Mouse (Mus musculus): Measurements from ENCODE around the gene Hoxc13.

The Hoxc13 gene

DNA sequence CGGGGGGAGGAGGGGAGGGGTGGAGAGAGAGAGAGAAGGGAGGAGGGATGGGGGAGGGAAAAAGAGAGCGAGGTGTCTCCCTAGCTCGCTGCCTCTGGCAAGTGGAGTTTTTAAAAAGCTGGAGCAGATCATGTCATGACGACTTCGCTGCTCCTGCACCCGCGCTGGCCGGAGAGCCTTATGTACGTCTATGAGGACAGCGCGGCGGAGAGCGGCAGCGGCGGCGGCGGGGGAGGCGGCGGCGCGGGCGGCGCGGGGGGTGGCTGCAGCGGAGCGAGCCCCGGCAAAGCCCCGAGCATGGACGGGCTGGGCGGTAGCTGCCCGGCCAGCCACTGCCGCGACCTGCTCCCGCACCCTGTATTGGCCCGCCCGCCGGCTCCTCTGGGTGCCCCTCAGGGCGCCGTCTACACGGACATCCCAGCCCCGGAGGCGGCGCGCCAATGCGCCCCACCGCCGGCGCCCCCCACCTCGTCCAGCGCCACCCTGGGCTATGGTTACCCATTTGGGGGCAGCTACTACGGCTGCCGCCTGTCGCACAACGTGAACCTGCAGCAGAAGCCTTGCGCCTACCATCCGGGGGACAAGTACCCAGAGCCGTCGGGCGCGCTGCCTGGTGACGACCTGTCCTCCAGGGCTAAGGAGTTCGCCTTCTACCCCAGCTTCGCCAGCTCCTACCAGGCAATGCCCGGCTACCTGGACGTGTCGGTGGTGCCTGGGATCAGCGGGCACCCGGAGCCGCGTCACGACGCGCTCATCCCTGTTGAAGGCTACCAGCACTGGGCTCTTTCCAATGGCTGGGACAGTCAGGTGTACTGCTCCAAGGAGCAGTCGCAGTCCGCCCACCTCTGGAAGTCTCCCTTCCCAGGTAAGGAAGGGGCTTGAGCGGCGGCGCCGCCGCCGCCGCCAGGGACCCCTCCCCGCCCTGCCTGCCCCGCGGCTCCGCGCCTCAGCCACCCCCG lies at the start of gene Hoxc13:
TSS of gene Hoxc13 (plus strand) at position 51 of the 959 bp plus-strand sequence.
- no peak for DNase-seq

DNA sequence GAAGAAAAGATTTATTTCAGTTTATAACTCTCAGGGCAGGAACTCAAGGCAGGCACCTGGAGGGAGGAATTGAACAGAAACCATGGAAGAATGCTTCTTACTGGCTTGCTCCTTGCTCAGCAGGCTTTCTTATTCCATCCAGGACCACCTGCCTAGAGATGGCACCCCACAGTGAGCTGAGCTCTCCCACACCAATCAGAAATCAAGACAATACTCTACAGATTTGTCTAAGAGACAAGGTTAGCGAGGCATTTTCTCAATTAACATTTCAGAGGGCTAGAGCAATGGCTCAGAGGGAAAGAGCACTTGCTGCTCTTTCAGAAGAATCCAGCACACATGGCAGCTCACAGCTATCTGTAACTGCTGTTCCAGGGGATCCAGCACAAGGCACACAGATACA lies 35.1 kb upstream of the Hoxc13 start:
- no peak for DNase-seq

DNA sequence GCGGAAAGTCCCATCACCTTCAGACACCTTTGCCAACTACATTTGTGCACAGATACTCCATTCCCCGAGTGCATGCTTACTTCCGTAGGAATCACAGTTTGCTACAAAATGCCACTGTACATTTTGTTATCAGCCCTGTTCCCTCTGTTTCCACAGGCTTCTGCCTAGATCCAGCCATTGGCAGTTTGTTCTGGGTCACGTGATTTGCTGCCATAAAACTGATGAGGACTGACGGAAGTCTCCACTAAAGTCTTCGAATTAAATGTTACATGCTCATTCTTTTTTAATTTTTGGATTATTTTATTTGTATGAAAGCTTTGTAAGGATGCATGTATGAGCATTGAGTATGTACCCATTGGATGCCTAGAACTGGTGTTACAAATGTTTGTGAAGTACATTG lies 25.8 kb upstream of the Hoxc13 start:
- DNase-seq, result no peak

DNA sequence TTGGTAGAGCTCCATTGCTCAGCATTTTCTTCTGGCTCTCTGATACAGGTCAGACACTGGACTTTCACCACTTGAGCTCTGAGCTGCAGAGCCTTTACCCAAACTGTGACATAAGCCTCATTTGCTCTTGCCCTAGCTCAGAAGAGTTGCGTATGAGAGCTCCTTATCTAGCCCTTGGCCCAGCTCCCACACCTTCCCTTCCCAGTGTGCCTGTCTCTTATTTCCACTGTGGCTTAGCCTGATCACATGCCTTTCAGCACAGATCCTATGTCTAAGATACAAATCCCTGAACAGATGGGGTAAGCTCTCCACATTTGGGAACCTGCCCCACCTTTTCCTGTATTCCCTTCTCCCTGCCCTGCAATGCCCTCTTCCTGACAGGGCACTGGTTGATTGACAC lies 16.0 kb upstream of the Hoxc13 start:
- no peak for DNase-seq

DNA sequence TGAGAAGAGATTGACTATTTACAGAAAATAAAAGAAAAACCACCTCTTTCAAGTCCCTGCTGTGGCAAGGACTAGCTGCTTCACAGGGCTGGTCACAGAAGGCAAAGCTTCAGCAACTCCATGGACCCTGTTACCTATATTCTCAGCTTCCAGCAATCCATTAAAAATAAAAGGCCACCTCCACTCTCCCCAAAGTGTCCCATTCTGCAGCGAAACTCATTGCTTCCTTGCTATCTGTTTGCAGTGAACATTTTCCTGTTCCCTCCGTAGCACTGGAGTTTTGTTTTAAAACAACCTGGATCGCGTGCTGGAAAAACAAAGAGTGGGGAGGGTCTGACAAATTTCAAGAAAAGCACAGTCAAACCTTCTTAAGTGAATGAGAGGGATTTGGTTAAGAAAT lies 11.4 kb upstream of the Hoxc13 start:
- DNase-seq, result no peak

DNA sequence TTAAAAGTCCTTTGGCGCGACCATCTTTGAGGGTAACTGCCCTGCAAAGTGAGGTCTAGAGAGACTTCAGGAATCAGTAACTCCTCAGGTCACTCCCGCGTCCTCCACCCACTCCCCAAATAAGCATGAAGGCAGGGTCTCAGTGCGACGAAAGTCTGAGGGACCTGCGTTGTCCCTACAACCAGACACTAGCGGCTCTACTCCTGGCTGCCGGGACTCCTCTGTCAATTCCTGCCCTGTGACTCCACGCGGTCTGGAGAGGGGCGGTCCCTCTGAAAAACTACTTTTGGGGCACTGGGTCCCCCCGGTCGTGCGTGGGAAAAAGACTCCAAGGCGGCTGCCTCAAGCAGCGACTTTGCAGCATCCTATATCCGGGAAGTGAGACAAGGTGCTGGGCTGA lies 10.9 kb upstream of the Hoxc13 start:
- no peak for DNase-seq

DNA sequence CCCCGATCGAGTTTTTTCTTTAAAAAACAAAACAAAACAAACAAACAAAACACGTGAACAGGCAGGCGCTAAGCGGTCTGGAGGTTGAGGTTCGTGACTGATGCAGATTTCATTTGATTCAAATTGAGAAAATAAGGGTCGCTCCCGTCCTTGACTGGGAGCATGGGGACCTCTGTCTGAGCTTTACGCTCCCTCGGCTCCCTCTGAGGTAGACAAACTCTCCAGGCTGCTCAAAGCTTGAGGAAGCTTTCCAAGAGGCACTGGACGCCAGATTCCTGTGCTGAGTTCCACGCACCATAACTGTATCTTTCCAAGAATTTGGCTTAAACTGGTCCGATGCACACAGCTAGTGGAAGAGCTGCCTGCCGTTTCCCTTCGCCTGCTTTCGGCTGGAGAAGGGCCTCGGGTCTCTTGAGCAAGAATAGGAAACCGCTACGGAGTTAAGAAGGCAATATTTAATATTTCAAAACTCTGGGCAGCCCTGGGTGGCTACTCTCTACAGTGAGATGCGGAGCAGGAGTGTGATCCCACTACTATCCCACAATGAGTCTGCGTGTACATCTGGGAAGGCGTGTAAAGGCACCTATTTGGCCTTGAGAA lies 10.3 kb upstream of the Hoxc13 start:
- no peak for DNase-seq

DNA sequence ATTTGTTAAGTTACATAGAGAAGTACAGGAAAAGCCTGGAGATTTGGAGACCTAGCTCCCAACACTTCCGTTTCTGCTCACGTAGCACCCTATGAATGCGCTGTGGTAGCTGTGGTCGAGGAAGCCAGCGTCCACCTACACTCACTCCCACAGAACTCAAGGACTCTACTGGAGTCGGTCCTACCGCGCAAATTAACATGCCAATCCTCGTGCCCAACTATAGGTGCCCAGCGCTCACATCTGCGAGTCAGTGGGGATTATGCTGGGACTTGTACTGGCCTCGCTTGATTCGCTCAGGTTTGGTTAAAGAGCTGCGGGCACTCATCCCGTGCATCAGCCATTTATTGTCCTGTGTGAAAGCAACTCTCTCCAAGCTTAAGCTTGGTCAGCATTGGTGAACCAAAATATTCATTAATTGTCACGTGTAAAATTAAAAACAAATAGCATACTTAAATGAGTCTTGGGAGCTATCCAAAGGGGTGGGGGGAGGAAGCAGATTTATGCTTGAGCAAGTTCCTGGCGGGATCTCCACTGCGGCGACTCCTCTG lies 7.8 kb upstream of the Hoxc13 start:
- no peak for DNase-seq

DNA sequence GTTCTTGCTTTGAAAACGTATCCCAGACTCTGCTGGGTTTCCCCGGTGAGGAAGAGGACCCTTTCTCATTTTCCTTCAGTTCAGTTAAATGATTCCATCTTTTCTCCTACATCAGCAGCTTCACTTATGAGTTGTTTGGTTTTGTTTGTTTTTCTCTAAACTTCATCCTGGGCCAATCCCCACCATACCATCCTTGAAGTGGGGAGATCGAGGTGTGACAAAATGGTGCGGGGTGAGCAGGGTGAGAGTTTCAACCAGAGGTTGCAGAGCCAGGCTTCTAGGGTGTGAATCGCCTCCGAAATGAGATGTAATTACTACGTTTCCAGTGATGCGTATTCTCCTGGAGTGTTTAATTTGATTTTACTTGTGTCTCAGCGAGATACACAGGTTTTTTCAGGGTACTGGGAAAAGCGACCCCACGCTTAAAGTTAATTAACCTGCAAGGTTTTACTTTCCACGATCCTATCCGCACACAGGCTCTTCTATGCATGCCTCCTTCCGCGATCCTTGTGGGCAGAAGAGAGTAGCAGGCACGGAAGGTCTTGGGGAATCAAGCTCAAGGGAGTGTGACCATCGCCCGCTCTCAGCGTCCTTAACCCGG lies 2.8 kb upstream of the Hoxc13 start:
- no peak for DNase-seq

DNA sequence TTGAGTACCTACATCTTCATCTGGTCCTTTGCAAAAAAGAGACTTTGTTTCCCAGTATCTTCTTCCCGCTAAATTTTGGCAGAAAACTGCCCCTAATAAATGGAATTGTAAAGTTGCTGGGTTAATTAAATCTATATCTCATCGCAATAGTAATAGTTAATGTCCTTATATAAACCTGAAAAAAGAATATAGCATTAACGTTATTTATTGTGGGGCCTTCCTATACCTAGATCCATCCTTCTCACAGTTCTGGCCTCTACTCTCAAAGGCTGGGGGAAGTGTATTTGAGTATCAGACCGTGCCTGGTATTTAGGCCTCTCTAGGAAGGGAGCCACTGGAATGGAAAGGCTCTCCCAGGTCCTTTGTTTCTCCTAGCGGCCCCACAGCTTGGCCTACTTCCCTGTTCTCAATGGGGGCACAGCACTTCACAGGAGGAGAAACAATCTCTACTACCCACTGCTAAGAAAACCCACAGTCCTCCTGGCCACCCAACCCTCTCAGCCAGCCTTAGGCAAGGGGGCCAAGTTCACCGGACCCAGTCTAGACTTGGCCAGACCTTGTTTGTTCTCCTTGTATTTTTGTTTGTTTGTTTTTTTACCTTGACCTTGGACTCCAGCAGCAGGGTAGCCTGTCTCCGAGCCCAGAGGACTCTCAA lies 2.2 kb upstream of the Hoxc13 start:
- DNase-seq, result no peak

DNA sequence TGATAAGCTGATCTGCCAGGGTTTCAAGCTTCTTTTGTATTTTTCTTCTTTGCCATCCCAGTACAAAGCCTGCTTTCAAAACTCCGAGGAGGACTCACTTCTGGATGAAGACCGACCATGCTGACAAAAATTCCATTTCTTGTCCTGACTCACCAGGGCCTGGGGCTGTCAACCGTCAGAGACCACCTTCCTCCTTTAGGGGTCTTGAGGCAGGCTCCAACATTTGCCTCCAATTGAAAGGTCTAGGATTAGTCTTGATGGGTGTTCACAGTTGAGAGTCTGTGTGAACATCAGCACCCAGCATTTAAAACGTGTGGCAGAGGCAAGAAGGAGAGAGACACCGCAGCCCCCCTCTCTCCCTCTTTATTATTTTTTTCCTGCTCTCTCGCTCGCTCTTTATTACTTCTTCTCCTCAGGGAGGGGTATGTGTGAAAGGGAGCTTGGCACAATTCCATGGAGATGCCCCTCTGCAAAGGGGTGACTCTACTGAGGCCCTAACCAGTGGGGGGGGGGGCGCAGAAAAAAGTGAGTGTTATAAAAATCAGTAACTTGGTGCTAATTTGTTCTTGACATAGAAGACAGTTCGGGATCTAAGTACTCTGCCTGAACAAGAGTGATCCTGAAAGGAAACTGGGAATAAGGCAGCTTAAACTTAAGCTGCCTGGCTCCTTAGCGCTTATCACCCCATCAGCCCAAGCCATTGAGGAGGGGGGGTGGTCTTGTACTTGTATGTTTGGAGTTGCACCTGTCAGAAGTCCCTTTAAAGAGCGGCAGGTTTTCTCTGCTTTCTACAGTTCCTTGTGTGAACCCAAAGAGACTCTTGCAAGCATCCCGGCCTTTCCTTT lies 1.3 kb upstream of the Hoxc13 start:
- DNase-seq, result no peak

DNA sequence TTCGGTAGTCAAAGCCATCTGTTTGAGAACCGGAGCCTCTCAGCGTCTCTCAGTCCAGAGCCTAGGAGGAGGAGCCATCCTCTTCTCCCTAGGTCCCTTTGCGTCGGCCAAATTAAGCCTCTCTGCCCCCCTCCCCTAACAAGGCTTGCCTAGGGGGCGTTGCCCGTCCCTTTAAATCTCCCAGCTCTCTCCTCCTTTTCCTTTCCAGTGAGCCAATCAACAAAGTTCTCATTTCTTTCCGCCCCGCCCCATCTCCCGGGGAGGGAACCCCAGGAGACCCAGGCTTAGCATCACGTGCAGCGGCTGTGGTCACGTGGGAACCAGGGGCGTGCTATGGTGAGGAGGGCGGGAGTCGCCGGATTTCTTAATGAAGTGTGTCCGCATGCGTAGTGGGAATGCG lies 284 bp upstream of the Hoxc13 start:
- DNase-seq, result peak; percentile 42 to 48

DNA sequence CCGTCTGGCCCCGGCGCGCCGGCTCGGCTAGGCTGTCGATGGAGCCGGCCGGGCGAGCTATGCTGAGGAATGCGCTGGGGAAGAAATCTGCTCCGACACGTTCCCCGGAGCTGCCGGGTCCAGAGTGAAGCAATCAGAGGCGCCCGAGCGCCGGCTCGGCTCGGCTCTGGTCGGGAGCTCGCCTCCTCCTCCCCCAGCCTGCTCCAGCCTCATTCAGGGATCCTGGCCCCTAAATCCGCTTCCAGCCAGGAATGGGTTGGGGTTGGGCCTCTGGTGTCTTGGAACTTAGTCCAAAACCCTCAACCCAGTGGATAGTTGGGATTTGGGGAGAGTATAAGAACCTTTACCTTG lies 1.1 kb downstream of the Hoxc13 start:
- no peak for DNase-seq

DNA sequence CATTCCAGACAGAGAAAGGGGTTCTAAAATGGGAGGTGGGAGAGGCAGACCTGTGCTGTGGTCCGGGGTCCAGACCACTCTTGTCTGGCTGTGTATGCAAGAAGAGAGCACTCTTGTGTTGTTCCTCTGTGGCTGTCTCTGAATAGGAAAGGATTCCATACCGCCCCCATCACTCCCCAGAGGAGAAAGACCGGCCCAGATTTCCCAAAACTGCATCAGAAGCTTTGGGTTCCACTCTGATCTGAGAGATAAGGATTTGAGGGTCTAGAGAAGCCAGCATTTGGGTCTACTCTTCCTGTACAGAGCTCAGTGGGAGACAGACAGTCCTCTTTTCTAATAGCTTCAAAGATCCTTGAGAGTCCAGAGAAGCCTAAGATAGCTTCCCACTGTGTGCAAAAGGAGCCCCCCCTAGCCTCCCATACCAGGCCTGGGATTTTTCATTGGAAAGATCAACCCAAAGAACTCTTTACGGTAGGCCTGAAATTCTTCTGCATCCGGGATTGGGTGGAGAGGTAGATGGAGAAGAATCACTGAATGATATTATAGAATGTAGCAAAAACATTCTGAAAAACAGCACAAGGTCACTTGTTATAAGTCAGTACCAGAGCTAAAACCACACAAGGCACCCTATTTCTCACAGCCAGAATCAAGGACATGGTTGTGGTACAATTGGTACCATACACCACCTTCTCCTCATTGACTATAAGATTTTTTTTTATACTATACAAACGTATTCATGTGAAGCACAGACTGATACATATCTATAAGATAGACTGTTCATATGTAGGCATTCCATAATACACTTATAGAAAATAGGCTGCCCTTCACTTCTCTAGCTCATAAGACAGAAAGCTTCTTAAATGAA lies 2.0 kb downstream of the Hoxc13 start:
- DNase-seq, result no peak

DNA sequence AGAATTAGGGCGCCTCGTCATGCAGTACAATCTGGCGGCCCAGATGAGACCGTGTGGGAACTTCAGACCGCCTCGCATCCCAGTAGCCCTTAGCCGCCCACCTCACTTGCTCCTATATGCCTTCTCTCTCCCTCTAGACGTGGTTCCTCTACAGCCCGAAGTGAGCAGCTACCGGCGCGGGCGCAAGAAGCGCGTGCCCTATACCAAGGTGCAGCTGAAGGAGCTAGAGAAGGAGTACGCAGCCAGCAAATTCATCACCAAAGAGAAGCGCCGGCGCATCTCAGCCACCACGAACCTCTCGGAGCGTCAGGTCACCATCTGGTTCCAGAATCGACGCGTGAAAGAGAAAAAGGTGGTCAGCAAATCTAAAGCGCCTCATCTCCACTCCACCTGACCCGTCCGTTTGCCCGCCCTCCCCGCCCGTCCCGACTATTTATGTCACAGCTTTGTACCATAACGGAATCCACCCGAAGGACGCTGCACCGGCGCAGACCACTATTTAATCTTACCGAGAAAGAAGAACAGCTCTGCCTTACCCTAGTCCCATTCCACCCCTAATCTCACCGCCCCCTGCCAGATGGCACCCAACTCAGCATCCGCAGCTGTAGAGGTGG lies 6.2 kb downstream of the Hoxc13 start:
- DNase-seq, result no peak

DNA sequence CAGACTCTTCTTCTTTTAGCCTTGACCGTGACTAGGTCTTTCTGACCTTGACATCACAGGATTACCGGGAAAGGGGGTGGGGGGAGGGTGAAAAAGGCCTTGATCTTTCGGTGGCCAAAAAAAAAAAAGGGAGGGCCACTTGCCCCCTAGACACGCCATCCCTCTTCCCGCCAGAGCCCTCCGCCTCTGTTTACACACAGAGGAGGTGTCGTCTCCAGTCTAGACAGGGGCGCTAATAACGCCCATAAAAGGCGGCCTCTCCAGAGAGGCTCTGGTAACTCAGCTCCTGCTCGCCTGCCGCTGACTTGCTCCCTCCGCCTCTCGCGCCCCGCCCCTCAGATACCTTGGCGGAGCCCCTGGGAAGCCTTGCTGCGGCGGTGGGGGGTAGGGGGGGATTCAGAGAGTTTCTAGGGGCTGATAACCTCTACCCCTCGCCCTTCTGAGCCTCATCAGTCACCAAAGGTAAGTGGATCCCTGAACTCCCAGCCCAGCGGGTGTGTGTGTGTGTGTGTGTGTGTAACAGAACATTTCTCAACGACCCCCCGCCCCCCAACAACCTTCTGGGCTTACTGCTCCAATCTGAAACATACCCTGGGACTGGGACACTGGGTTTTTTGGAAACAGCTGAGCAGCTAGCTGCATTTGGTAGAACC lies 10.9 kb downstream of the Hoxc13 start:
- no peak for DNase-seq

DNA sequence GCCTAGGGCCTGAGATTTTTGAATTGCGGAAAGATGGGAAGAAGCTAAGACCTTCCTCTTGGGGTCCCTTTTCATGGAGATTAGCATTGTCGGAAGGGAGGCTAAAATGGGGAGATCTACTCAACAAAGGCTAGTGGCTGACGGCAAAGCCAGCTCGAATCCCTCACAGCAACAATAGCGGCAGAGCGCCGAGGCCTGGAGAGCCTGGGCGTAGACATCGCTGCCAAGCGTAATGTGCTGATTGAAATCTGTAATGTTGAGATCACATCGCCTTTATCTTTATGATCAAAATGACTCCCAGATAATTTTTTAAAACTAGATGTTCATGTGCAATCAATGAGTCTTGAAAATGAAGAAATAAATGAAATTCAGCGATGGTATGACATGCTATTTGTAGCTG lies 13.5 kb downstream of the Hoxc13 start:
- DNase-seq, result no peak

DNA sequence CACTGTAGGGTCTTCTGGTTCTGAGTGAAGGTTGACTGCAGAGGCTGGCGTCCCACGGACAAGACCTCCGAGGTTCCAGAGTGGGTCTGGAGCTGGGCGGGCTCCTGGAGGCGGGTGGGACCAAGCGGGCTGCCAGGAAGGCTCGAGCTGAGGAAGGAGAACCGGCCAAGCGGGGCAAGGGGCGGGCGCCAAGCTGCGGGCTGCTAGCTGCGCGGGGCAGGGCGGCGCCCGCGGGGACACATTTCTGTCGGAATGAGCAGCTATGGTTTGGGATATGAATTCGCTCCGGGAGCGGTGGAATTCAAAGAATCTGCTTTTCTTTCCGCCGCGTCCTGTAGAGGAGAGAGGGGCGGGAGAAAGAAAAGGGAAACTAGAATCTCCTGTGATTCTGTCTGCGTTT lies 14.0 kb downstream of the Hoxc13 start:
- no peak for DNase-seq

DNA sequence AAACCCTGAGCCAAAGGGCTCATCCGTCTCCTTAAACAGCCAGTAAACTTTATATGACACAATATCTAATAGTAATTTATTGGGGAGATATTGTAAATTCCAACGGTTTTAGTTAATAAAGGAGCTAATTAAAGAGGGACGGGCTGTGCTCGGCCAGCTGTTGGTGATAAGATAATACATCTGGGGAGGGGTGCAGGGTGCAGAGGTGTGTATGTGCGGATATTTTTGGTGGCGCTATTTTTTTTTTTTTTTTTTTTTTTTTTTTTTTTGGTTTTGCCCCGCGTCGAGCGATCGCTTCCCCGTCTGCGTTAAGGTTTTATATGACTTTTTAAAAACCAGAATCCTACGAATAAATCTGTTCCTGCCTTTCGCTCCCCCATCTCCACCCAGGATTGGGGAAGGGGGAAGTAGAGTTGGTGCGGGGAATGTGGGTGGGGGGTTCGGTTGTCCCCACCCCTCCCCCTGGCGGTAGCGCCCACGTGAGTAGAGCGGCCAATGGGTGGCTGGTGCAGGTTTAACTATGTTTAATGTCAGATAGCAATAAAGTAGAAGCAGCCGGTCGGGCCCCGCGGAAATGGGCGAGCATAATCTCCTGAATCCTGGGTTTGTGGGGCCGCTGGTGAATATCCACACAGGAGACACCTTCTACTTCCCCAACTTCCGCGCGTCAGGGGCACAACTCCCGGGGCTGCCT lies 15.5 kb downstream of the Hoxc13 start, which contains the start of gene Hoxc12:
TSS of gene Hoxc12 (plus strand) at position 479 of the 694 bp plus-strand sequence.
- DNase-seq, result no peak

Measured in kidney, adult 8-10 months (tissue).